Mouse (Mus musculus) limb, embryonic 14.5 days (tissue): Measurements from ENCODE around the gene Fam110a. TPM values are rescaled to one million over a fixed set of nuclear protein-coding genes. Genes with fewer than 3 reads are reported as not detected.

ENCODE experiments used
- ATAC-seq: fragments of 200-750 bp; cut with Nextera tagmentation; 2 replicates; pipeline ENCODE4 v1.8.0; 2017; ENCODE audit warnings: low read depth, moderate number of reproducible peaks, moderate TSS enrichment; ENCODE audit not compliant: low FRiP score
- DNase-seq: peaks from one replicate; pipeline ENCODE4 v3.0.0-alpha.2; 2015; ENCODE audit warnings: low spot score
- H3K27ac ChIP-seq: fragments of 300-500 bp; sonication (generic); replicated peaks from 2 replicates; pipeline ENCODE4 v1.5.1; 2014; ENCODE audit warnings: low read depth, mild to moderate bottlenecking, low read length, moderate library complexity, mixed read lengths
- H3K27me3 ChIP-seq: fragments of 300-500 bp; sonication (generic); 2 replicates; pipeline ENCODE4 v1.6.1; 2014; ENCODE audit warnings: low read length, mixed read lengths; ENCODE audit not compliant: control insufficient read depth, insufficient read depth
- H3K36me3 ChIP-seq: fragments of 300-500 bp; sonication (generic); 2 replicates; pipeline ENCODE4 v1.6.1; 2014; ENCODE audit warnings: mild to moderate bottlenecking, low read length, moderate library complexity, mixed read lengths; ENCODE audit not compliant: control insufficient read depth, insufficient read depth
- H3K4me1 ChIP-seq: fragments of 300-500 bp; sonication (generic); 2 replicates; pipeline ENCODE4 v1.6.1; 2014; ENCODE audit warnings: antibody characterized with exemption, low read length, mixed read lengths; ENCODE audit not compliant: control insufficient read depth, insufficient read depth
- H3K4me2 ChIP-seq: fragments of 300-500 bp; sonication (generic); replicated peaks from 2 replicates; pipeline ENCODE4 v1.6.1; 2014; ENCODE audit warnings: low read depth, mild to moderate bottlenecking, low read length, moderate library complexity; ENCODE audit not compliant: severe bottlenecking
- H3K4me3 ChIP-seq: fragments of 300-500 bp; sonication (generic); replicated peaks from 2 replicates; pipeline ENCODE4 v1.5.1; 2014; ENCODE audit warnings: low read length
- H3K9ac ChIP-seq: fragments of 300-500 bp; sonication (generic); 2 replicates; pipeline ENCODE4 v1.6.1; 2014; ENCODE audit warnings: mild to moderate bottlenecking, low read depth, low read length, moderate library complexity; ENCODE audit not compliant: severe bottlenecking
- H3K9me3 ChIP-seq: fragments of 300-500 bp; sonication (generic); 2 replicates; pipeline ENCODE4 v1.6.1; 2016; ENCODE audit warnings: low read length; ENCODE audit not compliant: control insufficient read depth
- POLR2A ChIP-seq: fragments of 200-500 bp; IDR thresholded peaks from 2 replicates; pipeline ENCODE4 v1.8.0; 2012; ENCODE audit warnings: inconsistent platforms, mild to moderate bottlenecking, moderate library complexity, borderline replicate concordance; ENCODE audit not compliant: insufficient read depth, insufficient read length; ENCODE audit errors: extremely low read depth
- WGBS: fragments of 180-500 bp; shearing (Covaris S2); extraction: QIAGEN DNeasy Blood & Tissue Kit; methylation state at CpG from one replicate; pipeline ENCODE4 v1.1.7; 2014; 5-methylcytosine and 5-hydroxymethylcytosine counted together
- polyA plus RNA-seq, 2 experiments: library from polyadenylated mRNA; depleted of rRNA in 1 of 2; stranded (reverse) in 1 of 2; unstranded in 1 of 2; fragments of >200 nt; fragmentation: Nextera tagmentation in 1 of 2; extraction: Ambion mirVana in 1 of 2; gene quantifications; 2 replicates each; pipeline versions ENCODE4 v1.2.1 to v1.2.3; 2012 to 2014

Gene Fam110a
- polyA plus RNA-seq, 2 experiments, result 14.6 to 23.5 TPM

GRCm38 (mm10) chr2:151956500-151957137, 23.4 kb downstream of the Fam110a start:
- DNase-seq, result no peak
- ATAC-seq, result no peak
- no peak overlapping the region for H3K9ac ChIP-seq
- no peaks in the 10 kb centered on the region for H3K27me3 ChIP-seq
- H3K9me3 ChIP-seq, result no peaks in the 10 kb centered on the region
- TF ChIP-seq POLR2A, result no peak
- H3K4me1 ChIP-seq, result no peaks in the 10 kb centered on the region
- H3K4me2 ChIP-seq, result no peak overlapping the region
- 77% methylated on average over 4 of the region's 4 CpGs for WGBS
- H3K4me3 ChIP-seq, result no peak overlapping the region
- no peaks in the 10 kb centered on the region for H3K36me3 ChIP-seq
- H3K27ac ChIP-seq, result no peak overlapping the region

DNA sequence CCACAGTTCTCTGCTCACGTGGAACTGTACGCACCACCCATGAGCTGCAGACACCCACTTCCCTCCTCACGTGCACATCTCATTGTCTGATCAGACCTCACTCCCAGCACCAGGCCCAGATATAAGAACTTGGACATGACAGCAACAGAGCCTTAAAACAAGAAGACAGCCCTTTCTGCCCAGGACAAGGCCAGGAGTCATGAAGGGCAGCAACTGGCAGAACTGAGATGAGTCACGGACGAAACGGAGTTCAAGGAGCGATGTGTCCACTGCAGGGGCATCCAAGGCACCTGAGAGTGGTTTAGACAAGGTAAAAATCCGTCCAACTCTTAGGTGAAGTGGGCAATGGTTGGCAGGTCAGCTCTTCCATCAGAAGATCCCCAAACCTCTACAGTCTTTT, 26.4 kb downstream of the Fam110a start:
- TF ChIP-seq POLR2A, result no peak
- Histone ChIP-seq H3K4me3 (no peak overlapping the region), H3K27ac (no peak overlapping the region), H3K27me3 (no peaks in the 10 kb centered on the region), H3K4me2 (no peak overlapping the region), H3K9ac (no peak overlapping the region), H3K9me3 (no peaks in the 10 kb centered on the region), H3K36me3 (no peaks in the 10 kb centered on the region), H3K4me1 (no peaks in the 10 kb centered on the region)
- 84% methylated on average over 8 of the region's 8 CpGs for WGBS
- no peak for ATAC-seq
- DNase-seq, result no peak

- Histone ChIP-seq H3K9me3 (no peaks in the 10 kb centered on the region), H3K27me3 (no peaks in the 10 kb centered on the region), H3K27ac (no peak overlapping the region), H3K4me2 (no peak overlapping the region), H3K4me3 (no peak overlapping the region), H3K36me3 (no peaks in the 10 kb centered on the region), H3K4me1 (no peaks in the 10 kb centered on the region), H3K9ac (no peak overlapping the region)
- 77% methylated on average over 2 of the region's 2 CpGs for WGBS
- DNase-seq (no peak), ATAC-seq (no peak)
- TF ChIP-seq POLR2A, result no peak
Measured at GRCm38 (mm10) chr2:151949082-151949774, 30.8 kb downstream of the Fam110a start.

GRCm38 (mm10) chr2:151948311-151948710, 31.7 kb downstream of the Fam110a start:
- WGBS, result 76% methylated on average over 7 of the region's 7 CpGs
- no peak overlapping the region for H3K4me2 ChIP-seq
- H3K36me3 ChIP-seq, result no peaks in the 10 kb centered on the region
- no peaks in the 10 kb centered on the region for H3K9me3 ChIP-seq
- no peaks in the 10 kb centered on the region for H3K4me1 ChIP-seq
- no peak for TF ChIP-seq POLR2A
- H3K9ac ChIP-seq, result no peak overlapping the region
- no peak for DNase-seq
- H3K4me3 ChIP-seq, result no peak overlapping the region
- no peak overlapping the region for H3K27ac ChIP-seq
- H3K27me3 ChIP-seq, result no peaks in the 10 kb centered on the region
- ATAC-seq, result no peak

- ATAC-seq (no peak), DNase-seq (no peak)
- no peaks in the 10 kb centered on the region for H3K9me3 ChIP-seq
- H3K9ac ChIP-seq, result no peak overlapping the region
- H3K4me3 ChIP-seq, result no peak overlapping the region
- WGBS, result 92% methylated on average over 2 of the region's 2 CpGs
- no peak overlapping the region for H3K27ac ChIP-seq
- no peaks in the 10 kb centered on the region for H3K27me3 ChIP-seq
- no peaks in the 10 kb centered on the region for H3K4me1 ChIP-seq
- H3K36me3 ChIP-seq, result no peaks in the 10 kb centered on the region
- no peak for TF ChIP-seq POLR2A
- H3K4me2 ChIP-seq, result no peak overlapping the region
Measured at GRCm38 (mm10) chr2:151947617-151948016, 32.4 kb downstream of the Fam110a start.
